Mouse (Mus musculus) regulatory T cell (primary cell): Measurements from ENCODE around the gene Cd209c.

Experiments used
- in situ Hi-C: fragments of 300-600 bp; cut with MboI, MseI; formaldehyde crosslinking; loops from one replicate; pipeline ENCODE4 v1.15.1; 2025; ENCODE audit warnings: high pct_unique_total_duplicates

The Cd209c gene

GRCm38 (mm10) chr8:3954646-3955045 lies at the start of gene Cd209c:
Gene Cd209c, minus strand, starts transcription at chr8:3954746.
- in situ Hi-C loops, result loop anchor here (25.0 kb wide), 1 partner anchor 408 kb away; no protein-coding TSS in a partner anchor

GRCm38 (mm10) chr8:3994219-3994618 lies 39.7 kb upstream of the Cd209c start:
- in situ Hi-C loops, result no loop called here

- in situ Hi-C loops, result loop anchor here (25.0 kb wide), 1 partner anchor 406 kb away; no protein-coding TSS in a partner anchor
These were observed 1.5 kb upstream of the Cd209c start for GRCm38 (mm10) chr8:3956037-3956436.

- in situ Hi-C loops, result no loop called here
These were observed 14.5 kb downstream of the Cd209c start for GRCm38 (mm10) chr8:3940023-3940422.

- in situ Hi-C loops, result no loop called here
These were observed 27.8 kb downstream of the Cd209c start, which contains the start of gene Cd209b for GRCm38 (mm10) chr8:3926744-3927143. Gene Cd209b, minus strand, starts transcription at chr8:3926844.
